Mouse (Mus musculus) forebrain, embryonic 12.5 days (tissue): ENCODE data around the gene Eef2kmt. TPM values are rescaled to one million over a fixed set of nuclear protein-coding genes. Genes with fewer than 3 reads are reported as not detected.

Experiments
- ATAC-seq: fragments of 200-750 bp; cut with Nextera tagmentation; 2 replicates; pipeline ENCODE4 v1.8.0; 2017; ENCODE audit warnings: moderate TSS enrichment; ENCODE audit not compliant: low FRiP score
- H3K27ac ChIP-seq: fragments of 300-500 bp; sonication (generic); 2 replicates; pipeline ENCODE4 v1.5.1; 2016; ENCODE audit warnings: mild to moderate bottlenecking
- H3K27me3 ChIP-seq: fragments of 300-500 bp; sonication (generic); 2 replicates; pipeline ENCODE4 v1.6.1; 2016; ENCODE audit warnings: mild to moderate bottlenecking
- H3K36me3 ChIP-seq: fragments of 300-500 bp; sonication (generic); replicated peaks from 2 replicates; pipeline ENCODE4 v1.6.1; 2016; ENCODE audit warnings: mild to moderate bottlenecking
- H3K4me1 ChIP-seq: fragments of 300-500 bp; sonication (generic); 2 replicates; pipeline ENCODE4 v1.6.1; 2016
- H3K4me2 ChIP-seq: fragments of 300-500 bp; sonication (generic); 2 replicates; pipeline ENCODE4 v1.6.1; 2016; ENCODE audit warnings: mild to moderate bottlenecking, moderate library complexity
- H3K4me3 ChIP-seq: fragments of 300-500 bp; sonication (generic); replicated peaks from 2 replicates; pipeline ENCODE4 v1.5.1; 2016; ENCODE audit warnings: mild to moderate bottlenecking
- H3K9ac ChIP-seq: fragments of 300-500 bp; sonication (generic); 2 replicates; pipeline ENCODE4 v1.6.1; 2016; ENCODE audit warnings: mild to moderate bottlenecking
- H3K9me3 ChIP-seq: fragments of 300-500 bp; sonication (generic); 2 replicates; pipeline ENCODE4 v1.6.1; 2016
- WGBS: fragments of 180-500 bp; shearing (Covaris S2); methylation state at CpG from one replicate; pipeline ENCODE4 v1.1.7; 2016; 5-methylcytosine and 5-hydroxymethylcytosine counted together
- polyA plus RNA-seq: library from polyadenylated mRNA; unstranded; fragments of >200 nt; fragmentation: Nextera tagmentation; extraction: Ambion mirVana; gene quantifications from 2 replicates; pipeline ENCODE4 v1.2.1, GENCODE M21; 2016

The Eef2kmt gene
- 10.2 and 11.2 TPM in 2 replicates for polyA plus RNA-seq

DNA sequence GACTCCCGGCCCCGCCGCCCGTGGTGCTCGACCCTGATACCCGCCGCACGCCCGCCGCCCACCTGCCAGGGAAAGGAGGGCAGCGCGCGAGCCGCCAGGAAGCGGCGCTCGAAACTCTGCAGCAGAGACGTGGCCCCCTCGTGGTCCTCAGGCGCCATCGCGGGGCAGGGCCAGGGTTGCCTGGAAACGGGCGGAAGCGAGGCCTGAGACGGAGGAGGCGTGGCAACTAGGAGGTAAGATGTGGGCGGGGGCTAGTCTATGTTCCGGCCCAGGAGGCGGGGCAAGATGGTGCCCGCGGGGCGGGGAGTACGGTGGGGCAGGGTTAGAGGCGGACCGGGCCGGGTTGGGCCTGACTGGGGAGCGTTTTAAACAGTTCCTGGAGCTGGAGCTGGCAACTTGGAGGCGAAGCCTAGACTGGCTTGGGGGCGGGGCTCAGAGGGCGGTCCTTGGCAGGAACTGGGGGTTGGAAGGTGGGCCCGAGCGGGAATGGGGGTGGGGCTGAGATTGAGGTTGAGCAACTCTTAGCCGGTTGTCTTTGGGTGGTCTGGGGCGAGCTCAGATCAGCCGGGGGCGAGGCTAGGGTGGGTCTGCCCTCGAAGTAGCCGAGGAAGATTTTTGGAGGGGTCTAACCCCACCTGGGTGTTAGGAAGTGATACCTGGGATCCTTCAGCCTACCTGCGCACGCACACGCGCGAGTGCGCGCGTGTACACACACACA is at the start of gene Eef2kmt:
Eef2kmt (minus strand) TSS at position 205 of the 718 bp plus-strand sequence.
- peaks cover 3% of the 10 kb centered on the region; the same call in 1 of the 2 replicates for H3K27me3 ChIP-seq
- no peaks in the 10 kb centered on the region for H3K36me3 ChIP-seq
- H3K4me3 ChIP-seq, result peak within 1 kb of the TSS; percentile 52
- H3K4me2 ChIP-seq, result peak within 1 kb of the TSS; percentile 69
- no peaks in the 10 kb centered on the region for H3K9me3 ChIP-seq
- peak; percentile 97 for ATAC-seq
- peaks cover 13% of the 10 kb centered on the region for H3K4me1 ChIP-seq
- peak within 1 kb of the TSS; percentile 63 for H3K9ac ChIP-seq
- 2% methylated on average over 57 of the region's 57 CpGs for WGBS
- peak within 1 kb of the TSS; percentile 68 for H3K27ac ChIP-seq

DNA sequence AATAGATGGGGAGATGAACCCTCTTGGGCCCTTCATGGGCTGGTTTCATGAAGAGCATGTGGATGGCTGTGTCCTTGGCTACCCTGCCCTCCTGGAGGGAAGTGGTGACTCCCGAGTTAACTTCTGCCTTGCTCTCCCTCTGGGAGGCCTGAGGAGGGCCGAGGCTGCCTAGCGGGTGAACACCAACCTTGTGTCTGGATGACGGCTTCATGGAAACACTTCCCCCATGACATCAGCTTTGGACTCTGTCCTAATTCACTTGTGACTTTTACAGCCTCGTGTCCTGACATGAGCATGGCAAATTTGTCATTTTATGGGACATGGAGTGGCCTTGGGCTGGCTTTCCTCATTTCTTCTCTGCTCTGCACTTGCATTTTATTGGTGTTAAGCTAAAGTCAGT is 39.5 kb upstream of the Eef2kmt start:
- WGBS, result 78% methylated on average over 5 of the region's 5 CpGs
- H3K9me3 ChIP-seq, result no peaks in the 10 kb centered on the region
- ATAC-seq, result no peak
- H3K36me3 ChIP-seq, result no peaks in the 10 kb centered on the region
- no peak overlapping the region for H3K9ac ChIP-seq
- H3K4me3 ChIP-seq, result no peak overlapping the region
- H3K4me1 ChIP-seq, result no peaks in the 10 kb centered on the region
- no peaks in the 10 kb centered on the region for H3K27me3 ChIP-seq
- no peak overlapping the region for H3K27ac ChIP-seq
- H3K4me2 ChIP-seq, result no peak overlapping the region

- H3K4me3 ChIP-seq, result no peak overlapping the region
- no peak overlapping the region for H3K27ac ChIP-seq
- no peak overlapping the region for H3K4me2 ChIP-seq
- H3K27me3 ChIP-seq, result no peaks in the 10 kb centered on the region
- no peaks in the 10 kb centered on the region for H3K9me3 ChIP-seq
- H3K4me1 ChIP-seq, result peaks cover 3% of the 10 kb centered on the region; the same call in 1 of the 2 replicates
- 46% methylated on average over 3 of the region's 3 CpGs for WGBS
- ATAC-seq, result no peak
- H3K36me3 ChIP-seq, result no peaks in the 10 kb centered on the region
- no peak overlapping the region for H3K9ac ChIP-seq
Observed at GRCm38 (mm10) chr16:5285376-5285775, 29.6 kb upstream of the Eef2kmt start.

GRCm38 (mm10) chr16:5282686-5283085 is 26.9 kb upstream of the Eef2kmt start:
- H3K27me3 ChIP-seq, result no peaks in the 10 kb centered on the region
- H3K36me3 ChIP-seq, result no peaks in the 10 kb centered on the region
- no peak for ATAC-seq
- H3K4me3 ChIP-seq, result no peak overlapping the region
- H3K9ac ChIP-seq, result no peak overlapping the region
- H3K9me3 ChIP-seq, result no peaks in the 10 kb centered on the region
- 89% methylated on average over 9 of the region's 9 CpGs for WGBS
- no peak overlapping the region for H3K4me2 ChIP-seq
- H3K27ac ChIP-seq, result no peak overlapping the region
- peaks cover 3% of the 10 kb centered on the region; the same call in 1 of the 2 replicates for H3K4me1 ChIP-seq

GRCm38 (mm10) chr16:5279571-5280222 is 23.9 kb upstream of the Eef2kmt start:
- H3K4me1 ChIP-seq, result peaks cover 3% of the 10 kb centered on the region; the same call in 1 of the 2 replicates
- no peaks in the 10 kb centered on the region for H3K9me3 ChIP-seq
- H3K4me3 ChIP-seq, result no peak overlapping the region
- ATAC-seq, result no peak
- no peak overlapping the region for H3K27ac ChIP-seq
- no peaks in the 10 kb centered on the region for H3K27me3 ChIP-seq
- no peaks in the 10 kb centered on the region for H3K36me3 ChIP-seq
- no peak overlapping the region for H3K9ac ChIP-seq
- 72% methylated on average over 5 of the region's 5 CpGs for WGBS
- no peak overlapping the region for H3K4me2 ChIP-seq

DNA sequence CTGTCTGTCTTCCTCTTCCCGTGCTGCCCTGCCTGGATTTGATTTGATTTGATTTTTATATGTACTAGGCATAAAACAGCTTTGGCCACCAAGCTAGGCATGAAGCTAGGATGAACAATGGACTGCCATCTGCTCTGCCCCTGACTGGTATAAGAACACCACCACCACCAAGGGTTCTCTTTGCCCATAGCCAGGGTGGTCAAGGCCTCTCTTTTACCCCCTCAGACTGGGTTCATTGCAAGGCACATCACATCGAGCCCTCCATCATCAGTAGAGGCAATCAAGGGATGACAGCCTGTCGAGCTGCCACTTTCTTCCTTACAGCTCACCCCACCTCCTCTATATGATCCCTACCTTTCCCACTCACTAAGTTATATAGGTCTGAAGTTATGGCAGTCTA is 16.6 kb upstream of the Eef2kmt start:
- Histone ChIP-seq H3K4me1 (no peaks in the 10 kb centered on the region), H3K4me3 (no peak overlapping the region), H3K9me3 (no peaks in the 10 kb centered on the region), H3K27me3 (no peaks in the 10 kb centered on the region), H3K9ac (no peak overlapping the region), H3K4me2 (no peak overlapping the region), H3K36me3 (no peaks in the 10 kb centered on the region), H3K27ac (no peak overlapping the region)
- 81% methylated on average over 3 of the region's 3 CpGs for WGBS
- no peak for ATAC-seq

DNA sequence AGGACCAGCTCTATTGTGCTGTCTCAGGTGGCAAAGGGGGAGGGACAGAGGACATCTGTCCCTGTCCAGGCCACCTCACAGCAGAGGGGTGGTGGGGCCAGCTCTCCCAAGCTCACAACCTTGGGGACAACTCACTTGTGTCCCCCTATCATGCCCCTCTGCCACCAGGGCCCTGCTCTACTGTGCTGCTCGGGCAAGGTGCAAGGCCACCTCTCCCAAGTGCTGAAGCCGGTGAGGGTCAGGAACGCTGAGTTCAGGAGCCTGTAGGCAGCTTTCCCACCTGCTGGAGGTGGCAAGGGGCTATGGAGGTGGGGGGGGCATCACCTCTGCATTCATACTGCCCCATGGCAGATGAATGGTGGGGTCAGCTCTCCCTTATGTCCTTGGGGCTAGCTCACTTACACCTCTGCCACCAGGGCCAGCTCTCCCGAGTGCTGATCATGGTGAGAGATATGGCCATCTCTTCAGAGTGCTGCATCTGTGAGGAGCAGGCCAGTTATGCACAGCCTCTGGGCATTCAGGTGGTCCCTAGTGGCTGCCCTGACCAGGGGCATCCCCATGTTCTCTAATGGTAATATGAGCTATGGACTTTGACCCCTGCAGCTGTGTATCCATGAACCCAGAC is 15.7 kb upstream of the Eef2kmt start:
- no peak overlapping the region for H3K27ac ChIP-seq
- H3K9ac ChIP-seq, result no peak overlapping the region
- H3K4me2 ChIP-seq, result no peak overlapping the region
- H3K36me3 ChIP-seq, result no peaks in the 10 kb centered on the region
- H3K9me3 ChIP-seq, result no peaks in the 10 kb centered on the region
- no peaks in the 10 kb centered on the region for H3K27me3 ChIP-seq
- 83% methylated on average over 4 of the region's 4 CpGs for WGBS
- H3K4me1 ChIP-seq, result no peaks in the 10 kb centered on the region
- H3K4me3 ChIP-seq, result no peak overlapping the region
- ATAC-seq, result no peak

- WGBS, result 86% methylated on average over 7 of the region's 7 CpGs
- Histone ChIP-seq H3K9ac (no peak overlapping the region), H3K4me2 (no peak overlapping the region), H3K36me3 (no peaks in the 10 kb centered on the region), H3K4me3 (no peak overlapping the region), H3K9me3 (0 out of 2 replicates have a peak, but pooled peaks cover 4% of the 10 kb centered on the region), H3K27me3 (no peaks in the 10 kb centered on the region), H3K4me1 (no peaks in the 10 kb centered on the region), H3K27ac (no peak overlapping the region)
- no peak for ATAC-seq
Observed at GRCm38 (mm10) chr16:5263926-5264325, 8.1 kb upstream of the Eef2kmt start.

DNA sequence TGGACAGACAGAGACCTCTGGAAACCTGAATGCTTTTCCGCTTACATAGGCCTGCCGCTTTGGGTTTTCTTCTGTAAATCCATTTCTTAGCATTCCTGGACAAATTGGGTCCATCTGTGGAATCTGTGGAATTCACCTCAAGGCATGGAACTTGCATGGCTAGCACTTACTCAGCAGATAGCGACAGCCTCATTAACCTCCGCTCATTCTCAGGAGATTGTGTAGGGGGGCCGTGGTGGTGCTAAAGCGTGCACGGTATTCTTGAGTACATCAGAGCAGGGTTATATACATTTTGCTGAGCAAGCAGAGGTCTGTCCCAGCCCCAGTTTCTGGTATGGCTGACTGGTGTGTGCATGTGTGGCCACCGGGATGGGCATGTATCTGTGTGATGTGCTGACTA is 7.4 kb upstream of the Eef2kmt start:
- Histone ChIP-seq H3K4me1 (no peaks in the 10 kb centered on the region), H3K27me3 (no peaks in the 10 kb centered on the region), H3K27ac (no peak overlapping the region), H3K36me3 (no peaks in the 10 kb centered on the region), H3K4me2 (no peak overlapping the region), H3K9me3 (0 out of 2 replicates have a peak, but pooled peaks cover 4% of the 10 kb centered on the region), H3K9ac (no peak overlapping the region), H3K4me3 (no peak overlapping the region)
- 88% methylated on average over 8 of the region's 8 CpGs for WGBS
- ATAC-seq, result no peak

DNA sequence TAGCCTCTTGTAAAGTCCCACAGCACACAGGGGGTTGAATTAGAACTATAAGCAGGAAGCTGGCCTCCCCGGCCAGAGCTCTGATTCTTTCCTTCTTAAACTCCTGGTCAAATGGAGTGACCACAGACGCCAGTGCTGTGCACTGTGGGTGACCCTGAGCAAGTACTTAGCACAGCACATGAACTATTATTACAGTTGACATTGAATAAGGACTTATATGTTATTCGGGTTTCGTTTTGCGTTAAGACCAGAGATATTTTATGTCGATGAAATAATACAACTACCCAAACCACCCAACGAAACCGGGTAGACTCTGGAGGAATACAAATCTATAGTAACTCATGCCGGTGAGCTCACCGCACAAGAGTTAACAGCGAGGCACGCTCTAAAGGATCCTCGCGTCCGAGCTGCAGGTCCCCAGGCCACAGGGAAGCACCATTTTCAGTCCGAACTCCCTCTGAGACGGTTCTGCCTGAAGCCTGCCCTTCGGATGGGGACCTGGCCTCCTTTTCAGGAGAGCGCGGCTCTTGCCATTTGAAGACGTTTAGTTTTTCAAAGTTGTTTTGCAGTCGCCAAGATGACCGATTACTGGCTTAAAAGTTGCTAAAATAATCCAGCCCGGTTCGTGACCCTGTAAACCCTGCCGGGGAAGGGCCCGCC is 572 bp downstream of the Eef2kmt start:
- H3K9me3 ChIP-seq, result no peaks in the 10 kb centered on the region
- peak overlapping the region; percentile 38; the same call in 1 of the 2 replicates for H3K27ac ChIP-seq
- peaks cover 13% of the 10 kb centered on the region for H3K4me1 ChIP-seq
- no peak for ATAC-seq
- H3K27me3 ChIP-seq, result peaks cover 3% of the 10 kb centered on the region; the same call in 1 of the 2 replicates
- H3K4me2 ChIP-seq, result peak overlapping the region; percentile 69
- WGBS, result 4% methylated on average over 27 of the region's 27 CpGs
- no peaks in the 10 kb centered on the region; the same call in 1 of the 2 replicates for H3K36me3 ChIP-seq
- H3K4me3 ChIP-seq, result peak overlapping the region; percentile 52
- H3K9ac ChIP-seq, result peak overlapping the region; percentile 63

- Histone ChIP-seq H3K9me3 (no peaks in the 10 kb centered on the region), H3K27ac (peak overlapping the region; percentile 25; the same call in 1 of the 2 replicates), H3K4me3 (peak overlapping the region; percentile 52), H3K27me3 (peaks cover 3% of the 10 kb centered on the region; the same call in 1 of the 2 replicates), H3K4me1 (peaks cover 13% of the 10 kb centered on the region), H3K9ac (peak overlapping the region; percentile 63), H3K36me3 (no peaks in the 10 kb centered on the region; the same call in 1 of the 2 replicates), H3K4me2 (peak overlapping the region; percentile 69)
- WGBS, result 6% methylated on average over 15 of the region's 15 CpGs
- peak; percentile 27; the same call in 1 of the 2 replicates for ATAC-seq
Observed at GRCm38 (mm10) chr16:5254346-5255025, 1.3 kb downstream of the Eef2kmt start.
